Mouse (Mus musculus) C2C12 (cell line): ENCODE measurements at regions not wholly inside any gene's neighbourhood (a gene's known extent, or its start where the extent isn't known, plus 50 kb on each side); places are given as distances from the start of the nearest gene placed in this dataset.

ENCODE experiments used
- H3K27me3 ChIP-seq: one replicate; pipeline ENCODE4 v1.6.1; 2011; ENCODE audit not compliant: control insufficient read depth, insufficient read depth, insufficient read length
- H3K36me3 ChIP-seq: one replicate; pipeline ENCODE4 v1.6.1; 2011; ENCODE audit not compliant: control insufficient read depth, insufficient read depth
- H3K4me3 ChIP-seq: one replicate; pipeline ENCODE4 v1.5.1; 2011; ENCODE audit warnings: mild to moderate bottlenecking, control low read depth; ENCODE audit not compliant: poor library complexity, insufficient read depth, severe bottlenecking
- H3K79me2 ChIP-seq: one replicate; pipeline ENCODE4 v1.6.1; 2011; ENCODE audit not compliant: control insufficient read depth, insufficient read depth
- H3K79me3 ChIP-seq: one replicate; pipeline ENCODE4 v1.6.1; 2011; ENCODE audit warnings: low read depth, control low read depth
- H3ac ChIP-seq: one replicate; pipeline ENCODE3; 2011; ENCODE audit warnings: low read depth; ENCODE audit not compliant: control insufficient read depth, insufficient read length
- CEBPB ChIP-seq: IDR thresholded peaks from one replicate; pipeline ENCODE4 v1.6.1; 2011; ENCODE audit warnings: low read depth, mild to moderate bottlenecking, control low read depth, moderate library complexity
- CTCF ChIP-seq: IDR thresholded peaks from one replicate; pipeline ENCODE4 v1.5.1; 2011; ENCODE audit not compliant: control insufficient read depth, insufficient read depth, insufficient read length
- FOSL1 ChIP-seq: IDR thresholded peaks from one replicate; pipeline ENCODE4 v1.8.0; 2011; ENCODE audit warnings: mild to moderate bottlenecking, low read length; ENCODE audit not compliant: poor library complexity, insufficient read depth, severe bottlenecking
- MAX ChIP-seq: IDR thresholded peaks from one replicate; pipeline ENCODE4 v1.6.1; 2011; ENCODE audit warnings: mild to moderate bottlenecking, control low read depth
- MYOD1 ChIP-seq: IDR thresholded peaks from one replicate; pipeline ENCODE4 v1.6.1; 2011; ENCODE audit warnings: low read depth; ENCODE audit not compliant: control insufficient read depth, insufficient read length
- MYOG ChIP-seq: IDR thresholded peaks from one replicate; pipeline ENCODE4 v1.6.1; 2011; ENCODE audit not compliant: control insufficient read depth, insufficient read length; ENCODE audit errors: extremely low read depth
- USF1 ChIP-seq: IDR thresholded peaks from one replicate; pipeline ENCODE4 v1.6.1; 2011; ENCODE audit warnings: low read depth, mild to moderate bottlenecking, control low read depth, moderate library complexity

DNA sequence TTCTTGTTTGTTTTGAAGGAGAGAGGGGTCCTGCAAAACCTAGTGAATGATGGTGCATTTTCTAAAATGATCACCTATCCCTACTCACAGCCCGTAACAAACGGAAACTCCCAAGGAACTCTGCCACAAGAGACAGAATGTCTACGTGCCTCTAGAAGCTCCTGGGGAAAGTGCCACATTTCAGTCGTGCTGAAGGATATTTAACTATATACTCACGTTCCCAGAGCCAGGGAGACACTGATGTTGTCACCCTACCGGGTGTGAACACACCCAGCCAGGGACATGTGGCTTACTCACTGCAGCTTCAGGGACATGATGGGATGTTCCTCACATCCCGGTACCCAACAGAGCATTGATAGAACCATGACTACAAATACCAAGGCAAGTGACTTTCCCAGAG lies 456.7 kb downstream of the Irx1 start:
- H3K79me2 ChIP-seq = no peaks in the 10 kb centered on the region
- H3ac ChIP-seq = no peak overlapping the region
- H3K4me3 ChIP-seq = no peak overlapping the region
- TF ChIP-seq USF1 (no peak), CEBPB (no peak), CTCF (no peak), MYOD1 (no peak), MAX (no peak), MYOG (no peak), FOSL1 (no peak)
- H3K79me3 ChIP-seq = no peaks in the 10 kb centered on the region
- no peaks in the 10 kb centered on the region for H3K27me3 ChIP-seq
- H3K36me3 ChIP-seq = no peaks in the 10 kb centered on the region

DNA sequence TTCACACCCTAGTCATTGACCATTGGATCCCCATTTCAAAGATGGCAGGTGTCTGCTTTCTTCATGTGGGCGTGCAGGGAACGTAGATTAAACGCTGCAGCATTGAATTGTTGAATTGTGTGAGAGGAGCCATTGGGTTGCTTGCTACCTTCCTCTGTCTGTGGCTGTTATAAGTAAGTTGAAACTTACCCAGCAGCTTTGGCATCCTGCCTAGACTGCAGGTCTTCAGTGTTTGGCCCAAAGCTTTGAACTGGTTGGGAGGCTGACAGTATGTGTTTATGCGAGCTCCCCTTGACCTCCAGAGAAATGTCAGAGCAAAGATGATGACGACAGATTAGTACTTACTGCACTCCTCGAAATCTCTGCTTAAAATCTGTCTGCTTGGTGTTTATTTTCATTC lies 473.8 kb downstream of the Irx1 start:
- TF ChIP-seq MYOG (no peak), CTCF (no peak), CEBPB (no peak), MAX (no peak), USF1 (no peak), FOSL1 (no peak), MYOD1 (no peak)
- H3ac ChIP-seq = no peak overlapping the region
- no peaks in the 10 kb centered on the region for H3K79me2 ChIP-seq
- no peaks in the 10 kb centered on the region for H3K27me3 ChIP-seq
- no peak overlapping the region for H3K4me3 ChIP-seq
- no peaks in the 10 kb centered on the region for H3K79me3 ChIP-seq
- no peaks in the 10 kb centered on the region for H3K36me3 ChIP-seq

DNA sequence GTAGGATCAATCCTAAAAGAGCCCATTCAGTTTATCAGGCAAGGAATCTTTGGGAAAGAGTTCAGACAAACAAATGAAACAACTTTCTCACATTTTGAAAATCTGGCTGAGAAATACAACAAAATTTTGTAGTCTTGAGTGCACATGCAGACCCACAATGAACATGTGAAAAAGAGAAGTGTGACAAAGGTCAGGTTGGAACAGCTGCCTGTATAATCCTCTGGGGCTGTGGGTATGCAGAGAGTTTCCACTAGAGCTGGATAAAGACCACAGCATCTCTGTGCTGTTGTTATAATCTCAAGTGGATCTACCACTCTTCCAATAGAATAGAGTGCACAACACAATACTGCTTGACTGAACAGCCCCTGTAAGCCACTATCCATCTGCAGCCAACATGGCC lies 482.3 kb downstream of the Irx1 start:
- no peak for TF ChIP-seq MYOG
- TF ChIP-seq CEBPB = no peak
- no peak for TF ChIP-seq MAX
- no peak for TF ChIP-seq FOSL1
- TF ChIP-seq MYOD1 = no peak
- no peak for TF ChIP-seq USF1
- TF ChIP-seq CTCF = no peak
- Histone ChIP-seq H3K79me3 (no peaks in the 10 kb centered on the region), H3K36me3 (no peaks in the 10 kb centered on the region), H3K79me2 (no peaks in the 10 kb centered on the region), H3K27me3 (no peaks in the 10 kb centered on the region), H3ac (no peak overlapping the region), H3K4me3 (no peak overlapping the region)

DNA sequence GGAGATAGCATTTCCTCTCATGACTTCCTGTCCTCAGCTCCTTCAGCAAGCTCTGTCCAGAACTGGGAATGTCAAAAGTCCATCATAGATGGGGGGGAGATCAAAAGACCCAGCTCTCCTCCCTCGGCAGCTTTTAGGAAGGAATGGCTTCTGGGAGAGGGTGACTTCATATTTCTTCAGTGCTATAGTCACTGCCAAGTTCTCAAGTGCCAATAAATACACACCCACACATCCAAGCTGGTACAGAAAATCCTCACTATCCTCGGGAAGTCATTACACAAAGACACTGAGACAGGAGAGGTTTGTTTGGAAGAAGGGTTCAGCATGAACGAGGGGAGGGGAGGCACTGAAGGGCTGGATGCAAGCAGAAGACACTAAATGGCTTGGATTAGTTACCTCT lies 502.0 kb downstream of the Irx1 start:
- Histone ChIP-seq H3K79me2 (no peaks in the 10 kb centered on the region), H3K27me3 (no peaks in the 10 kb centered on the region), H3K4me3 (no peak overlapping the region), H3ac (no peak overlapping the region), H3K36me3 (no peaks in the 10 kb centered on the region), H3K79me3 (no peaks in the 10 kb centered on the region)
- TF ChIP-seq CTCF = no peak
- TF ChIP-seq MAX = no peak
- TF ChIP-seq FOSL1 = no peak
- TF ChIP-seq MYOG = no peak
- no peak for TF ChIP-seq CEBPB
- no peak for TF ChIP-seq USF1
- TF ChIP-seq MYOD1 = no peak

DNA sequence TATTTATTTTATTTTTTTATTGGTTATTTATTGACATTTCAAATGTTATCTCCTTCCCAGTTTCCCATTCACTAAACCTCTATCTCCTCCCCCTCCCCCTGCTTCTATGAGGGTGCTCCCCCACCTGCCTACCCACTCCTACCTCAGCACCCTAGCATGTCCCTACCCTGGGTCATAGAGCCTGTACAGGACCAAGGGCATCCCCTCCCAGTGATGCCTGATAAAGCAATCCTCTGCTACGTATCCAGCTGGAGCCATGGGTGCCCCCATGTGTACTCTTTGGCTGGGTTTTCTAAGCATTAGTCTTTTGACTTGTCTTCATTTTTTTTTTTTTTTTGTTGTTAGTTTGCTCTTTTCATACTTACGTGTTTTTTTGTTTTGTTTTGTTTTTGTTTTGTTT lies 502.9 kb downstream of the Irx1 start:
- Histone ChIP-seq H3K4me3 (no peak overlapping the region), H3K79me3 (no peaks in the 10 kb centered on the region), H3K79me2 (no peaks in the 10 kb centered on the region), H3K36me3 (no peaks in the 10 kb centered on the region), H3ac (no peak overlapping the region), H3K27me3 (no peaks in the 10 kb centered on the region)
- TF ChIP-seq FOSL1 = no peak
- TF ChIP-seq MAX = no peak
- TF ChIP-seq CEBPB = no peak
- TF ChIP-seq MYOD1 = no peak
- no peak for TF ChIP-seq CTCF
- TF ChIP-seq MYOG = no peak
- no peak for TF ChIP-seq USF1

DNA sequence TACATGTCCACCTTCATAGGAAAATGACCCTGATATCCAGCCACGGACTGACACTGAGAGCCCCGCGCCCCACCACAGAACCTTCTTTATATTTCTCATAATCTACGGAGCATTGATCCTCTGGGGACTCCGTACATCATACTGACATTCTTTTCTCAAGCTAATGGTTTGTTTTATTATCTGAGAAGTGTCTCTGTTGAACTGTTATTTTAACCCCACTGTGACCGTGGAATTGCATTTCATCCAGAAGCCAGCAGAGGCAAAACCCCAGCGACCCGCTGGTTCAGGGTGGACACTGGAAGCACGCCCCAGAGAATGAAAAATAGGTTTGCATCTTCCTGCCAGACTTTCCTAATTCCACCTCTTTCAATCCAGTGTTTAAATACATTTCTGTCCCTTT lies 503.4 kb downstream of the Irx1 start:
- Histone ChIP-seq H3K36me3 (no peaks in the 10 kb centered on the region), H3ac (no peak overlapping the region), H3K79me2 (no peaks in the 10 kb centered on the region), H3K27me3 (no peaks in the 10 kb centered on the region), H3K79me3 (no peaks in the 10 kb centered on the region), H3K4me3 (no peak overlapping the region)
- TF ChIP-seq MYOD1 = no peak
- TF ChIP-seq MYOG = no peak
